Mouse (Mus musculus) cerebellum, postnatal 4 days (tissue): Measurements from ENCODE around the gene Ube2m.
"Not testable (repeated sequence)": the region's sequence is repeated elsewhere in the genome, so short reads cannot be mapped to it uniquely, and the experiment has no call there.

ENCODE experiments used
- DNase-seq, 2 experiments: peaks; one replicate each; pipeline ENCODE4 v3.0.0; 2022; ENCODE audit warnings: low spot score in 2 of 2, mixed read lengths in 1 of 2

The Ube2m gene

DNA sequence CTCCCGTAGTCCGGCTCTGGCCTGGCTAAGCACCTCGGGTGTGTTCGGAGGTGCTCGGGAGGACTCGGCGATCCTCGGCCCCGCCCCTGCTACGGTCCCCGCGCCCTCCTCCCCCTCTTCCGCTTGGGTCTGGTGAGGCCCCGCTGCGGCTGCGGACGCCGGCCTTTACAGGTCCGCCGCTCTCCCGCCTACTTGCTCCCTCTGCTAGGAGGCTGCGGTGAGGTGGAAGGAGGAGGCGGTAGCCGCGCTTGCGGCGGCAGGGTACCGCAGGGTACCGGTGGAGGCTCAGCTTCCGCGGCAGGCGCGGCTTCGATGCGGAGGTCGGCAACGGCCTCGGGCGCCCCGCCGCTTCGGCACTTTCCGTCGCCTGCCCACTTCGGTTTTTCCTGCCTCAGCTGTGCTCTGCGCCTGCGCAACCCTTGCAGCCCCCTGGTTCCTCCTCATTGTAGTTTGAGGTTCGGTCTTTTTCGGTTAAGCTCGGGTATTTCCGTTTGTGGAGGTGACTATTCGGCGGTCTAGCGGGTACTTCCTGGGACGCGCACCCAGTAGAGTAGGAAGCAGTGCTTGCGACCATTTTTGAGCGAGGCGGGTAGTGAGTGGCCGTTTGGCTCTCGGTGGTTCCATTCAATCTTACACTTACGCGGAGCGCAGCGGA is at the start of gene Ube2m:
Gene Ube2m, minus strand, starts transcription at position 375 of the 655 bp plus-strand sequence.
- DNase-seq = peak; percentile 99

- no peak for DNase-seq
These were observed 34.2 kb upstream of the Ube2m start for GRCm38 (mm10) chr7:13072293-13072692.

GRCm38 (mm10) chr7:13063399-13063798 is 25.3 kb upstream of the Ube2m start:
- not testable (repeated sequence) for DNase-seq

DNA sequence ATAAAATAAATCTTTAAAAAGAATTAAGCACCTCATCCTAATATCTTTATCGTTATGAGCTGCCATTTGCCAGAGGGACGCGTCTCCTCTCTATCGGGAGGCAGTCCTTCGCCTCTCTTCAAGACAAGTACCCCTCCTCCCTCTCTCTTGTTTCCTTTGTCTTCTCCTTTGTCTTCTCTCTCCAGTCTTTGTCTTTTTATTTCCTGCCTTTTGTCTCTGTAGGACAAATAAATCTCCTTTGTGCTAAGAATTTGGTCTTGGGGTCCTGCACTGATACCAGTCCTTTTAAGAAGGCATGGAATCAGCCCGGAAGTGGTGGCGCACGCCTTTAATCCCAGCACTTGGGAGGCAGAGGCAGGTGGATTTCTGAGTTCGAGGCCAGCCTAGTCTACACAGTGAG is 21.5 kb upstream of the Ube2m start:
- DNase-seq = no peak

- no peak for DNase-seq
These were observed 19.0 kb upstream of the Ube2m start for GRCm38 (mm10) chr7:13056913-13057700.

DNA sequence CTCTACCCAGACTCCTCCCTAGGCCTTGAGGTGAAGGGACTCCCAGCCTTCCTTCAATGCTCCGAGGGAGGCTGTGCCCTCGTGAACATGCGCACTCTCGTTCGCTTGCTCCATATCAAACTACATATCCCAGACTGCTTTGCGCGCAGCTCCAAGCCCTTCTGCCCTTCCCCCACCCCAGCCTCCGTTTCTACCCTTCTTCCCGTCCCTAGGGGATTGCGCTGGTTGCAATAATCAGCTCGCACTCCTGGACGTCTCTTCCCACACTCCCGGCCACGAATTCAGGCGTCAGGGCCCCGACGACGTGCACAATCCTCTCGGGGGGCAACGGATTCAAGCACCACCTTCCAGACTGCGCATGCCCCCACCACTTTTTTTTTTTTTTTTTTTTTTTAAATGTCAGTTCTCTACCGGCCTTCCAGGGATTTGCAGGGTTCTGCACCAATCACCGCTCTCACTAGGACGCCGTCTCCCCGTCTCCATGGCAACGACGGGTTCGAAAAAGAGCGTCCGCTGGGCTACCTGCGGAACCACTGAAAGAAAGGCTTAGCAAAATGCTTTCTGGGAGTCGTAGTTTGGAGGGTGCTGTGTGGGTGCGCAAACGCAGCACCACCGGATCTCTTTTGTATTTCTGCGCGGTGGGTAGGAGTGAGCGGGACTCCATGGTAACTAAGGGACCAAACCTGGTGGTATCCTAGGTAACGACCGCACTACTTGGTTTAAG is 16.4 kb upstream of the Ube2m start, which contains the start of gene Mzf1:
Gene Mzf1, minus strand, starts transcription at position 478 of the 724 bp plus-strand sequence.
- DNase-seq = peak; percentile 84 to 93

- DNase-seq = no peak
These were observed 15.8 kb upstream of the Ube2m start for GRCm38 (mm10) chr7:13053961-13054286.

DNA sequence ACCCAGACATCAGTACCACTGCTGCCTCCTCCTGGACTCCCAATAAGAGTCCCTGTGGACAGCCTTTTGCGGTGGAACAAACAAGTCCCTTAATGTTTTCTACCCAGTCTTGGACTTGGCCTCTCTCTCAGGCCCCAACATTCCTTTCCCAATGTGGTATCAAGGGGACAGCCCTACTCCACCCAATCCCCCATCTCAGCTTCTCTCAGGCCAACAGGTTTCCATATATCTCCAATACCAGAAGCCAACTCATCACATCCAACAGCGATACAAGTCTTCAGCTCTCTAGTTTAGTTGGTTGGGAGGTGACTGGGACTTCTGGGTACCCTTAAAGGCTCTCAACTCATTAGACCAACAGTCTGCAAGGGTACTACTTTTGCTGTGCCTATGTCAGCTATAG is 15.4 kb upstream of the Ube2m start:
- DNase-seq = no peak

DNA sequence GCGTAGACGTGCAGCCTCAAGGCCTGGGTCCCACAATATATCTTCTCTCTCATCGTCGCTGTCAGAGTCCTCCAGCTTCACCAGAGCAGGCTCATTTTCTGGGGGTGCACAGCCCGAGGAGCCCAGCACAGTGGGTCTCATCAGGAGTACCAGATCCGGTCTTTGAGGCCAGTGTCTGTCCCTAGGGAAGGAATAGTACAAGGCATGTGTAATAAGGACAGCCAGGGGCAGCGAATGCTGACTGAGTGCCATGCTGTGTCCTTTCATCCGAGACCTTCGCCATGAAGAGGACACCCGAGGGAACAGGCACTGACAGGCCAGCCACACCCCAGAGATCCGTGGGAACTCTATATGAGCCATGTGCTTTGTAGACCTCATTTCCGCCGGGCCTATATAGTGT is 14.9 kb upstream of the Ube2m start:
- DNase-seq = no peak

DNA sequence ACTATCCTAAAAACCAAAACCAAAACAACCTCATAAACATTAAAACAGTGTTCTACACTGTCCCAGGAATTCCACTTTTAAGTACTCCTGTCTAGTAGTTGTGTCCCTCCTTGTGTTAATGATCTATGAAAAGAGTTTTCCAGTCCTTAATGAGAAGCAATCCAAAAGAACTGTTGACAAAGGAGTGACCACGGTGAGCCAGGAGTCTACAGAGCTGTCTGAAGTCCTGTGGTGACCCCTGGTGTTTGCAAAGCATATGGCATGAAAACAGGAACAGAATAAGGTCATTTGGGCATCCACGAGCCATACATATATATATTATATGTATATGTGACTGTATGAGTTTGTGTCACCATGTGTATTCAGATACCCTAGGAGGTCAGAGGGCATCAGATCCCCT is 8.0 kb upstream of the Ube2m start:
- DNase-seq = peak in 1 of 2 experiments; percentile 57

- no peak for DNase-seq
These were observed 6.2 kb upstream of the Ube2m start for GRCm38 (mm10) chr7:13044254-13044625.

DNA sequence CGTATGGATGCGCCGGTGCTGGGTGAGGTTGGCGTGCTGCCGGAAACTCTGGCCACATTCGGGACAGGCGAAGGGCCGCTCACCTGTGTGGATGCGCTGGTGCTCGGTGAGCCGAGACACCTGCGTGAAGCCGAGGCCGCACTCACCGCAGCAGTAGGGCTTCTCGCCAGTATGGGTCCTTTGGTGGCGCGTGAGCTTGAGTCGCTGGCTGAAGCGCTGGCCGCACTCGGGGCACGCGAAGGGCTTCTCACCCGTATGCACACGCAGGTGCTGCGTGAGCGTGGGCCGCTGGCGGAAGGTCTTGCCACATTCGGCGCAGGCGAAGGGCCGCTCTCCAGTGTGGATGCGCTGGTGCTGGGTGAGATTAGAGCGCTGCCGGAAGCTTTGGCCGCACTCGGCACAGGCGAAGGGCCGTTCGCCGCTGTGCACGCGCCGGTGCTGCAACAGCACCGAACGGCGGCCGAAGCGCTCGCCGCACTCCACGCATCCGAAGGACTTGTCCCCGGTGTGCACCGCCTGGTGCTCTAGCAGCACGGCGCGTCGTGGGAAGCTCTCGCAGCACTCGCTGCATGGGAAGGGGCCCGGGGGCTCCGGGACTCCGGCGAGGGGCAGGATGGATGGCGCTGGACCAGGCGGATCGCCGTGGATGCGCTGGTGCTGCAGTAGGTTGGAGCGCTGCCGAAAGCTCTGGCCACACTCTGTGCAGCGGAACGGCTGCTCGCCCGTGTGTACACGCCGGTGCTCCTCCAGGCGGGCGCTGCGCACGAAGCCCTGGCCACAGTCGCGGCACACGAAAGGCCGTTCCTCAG is 5.6 kb upstream of the Ube2m start:
- peak in 1 of 2 experiments; percentile 59 for DNase-seq

DNA sequence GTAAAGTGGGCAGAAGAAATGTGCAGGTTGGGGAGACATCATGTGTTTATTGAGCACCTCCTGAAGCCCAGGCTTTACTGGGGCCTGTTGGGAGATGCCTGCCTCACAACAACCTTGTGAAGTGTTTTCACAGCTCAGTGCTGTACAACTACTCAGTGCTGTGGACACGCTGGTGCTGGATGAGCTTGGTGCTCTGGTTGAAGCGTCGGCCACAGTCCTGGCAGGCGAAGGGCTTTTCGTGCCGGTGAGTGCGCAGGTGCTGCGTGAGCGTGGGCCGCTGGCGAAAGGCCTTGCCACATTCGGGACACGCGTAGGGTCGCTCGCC is 5.0 kb upstream of the Ube2m start:
- DNase-seq = no peak

- no peak for DNase-seq
These were observed 4.4 kb upstream of the Ube2m start for GRCm38 (mm10) chr7:13042511-13042910.

GRCm38 (mm10) chr7:13041256-13041655 is 3.2 kb upstream of the Ube2m start:
- DNase-seq = no peak

GRCm38 (mm10) chr7:13039181-13039580 is 1.1 kb upstream of the Ube2m start:
- DNase-seq = no peak

- DNase-seq = no peak
These were observed 620 bp upstream of the Ube2m start for GRCm38 (mm10) chr7:13038621-13039169.

DNA sequence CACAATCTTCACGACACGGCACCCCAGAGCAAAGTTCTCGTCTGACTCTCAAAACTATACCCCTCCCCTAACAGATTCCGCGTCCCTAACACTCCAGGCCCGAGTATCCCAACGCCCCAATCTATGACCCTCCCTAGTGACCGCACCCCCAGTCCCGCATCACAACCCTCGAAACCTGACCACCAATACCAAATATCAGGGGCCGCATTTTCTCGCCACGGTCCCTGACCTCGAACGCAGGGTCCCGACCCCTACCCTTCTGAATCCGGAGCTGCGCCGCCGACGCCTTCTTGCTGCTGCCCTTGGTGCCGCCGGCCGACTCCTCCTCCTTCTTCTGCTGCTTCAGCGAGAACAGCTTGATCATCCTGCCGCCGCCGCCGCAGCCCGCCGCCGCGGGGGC is 709 bp downstream of the Ube2m start:
- no peak for DNase-seq

DNA sequence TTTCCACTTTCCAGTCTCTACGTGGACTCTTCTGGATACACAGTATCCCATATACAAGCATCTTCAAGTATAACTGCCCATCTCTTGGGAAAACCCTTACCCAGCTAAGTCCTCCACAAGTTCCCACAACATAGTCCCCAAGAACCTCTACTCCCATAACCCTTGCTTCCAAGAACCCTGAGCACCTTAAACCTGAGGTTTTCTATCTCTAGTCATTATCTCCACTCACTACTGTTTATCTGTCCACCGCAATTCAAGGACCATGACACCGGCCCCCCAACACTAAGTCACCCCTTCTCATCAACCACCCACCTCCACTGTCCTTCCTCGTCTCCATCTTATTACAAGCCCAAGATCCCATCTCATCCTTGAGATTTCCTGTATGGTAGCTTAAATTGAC is 1.3 kb downstream of the Ube2m start:
- DNase-seq = no peak

DNA sequence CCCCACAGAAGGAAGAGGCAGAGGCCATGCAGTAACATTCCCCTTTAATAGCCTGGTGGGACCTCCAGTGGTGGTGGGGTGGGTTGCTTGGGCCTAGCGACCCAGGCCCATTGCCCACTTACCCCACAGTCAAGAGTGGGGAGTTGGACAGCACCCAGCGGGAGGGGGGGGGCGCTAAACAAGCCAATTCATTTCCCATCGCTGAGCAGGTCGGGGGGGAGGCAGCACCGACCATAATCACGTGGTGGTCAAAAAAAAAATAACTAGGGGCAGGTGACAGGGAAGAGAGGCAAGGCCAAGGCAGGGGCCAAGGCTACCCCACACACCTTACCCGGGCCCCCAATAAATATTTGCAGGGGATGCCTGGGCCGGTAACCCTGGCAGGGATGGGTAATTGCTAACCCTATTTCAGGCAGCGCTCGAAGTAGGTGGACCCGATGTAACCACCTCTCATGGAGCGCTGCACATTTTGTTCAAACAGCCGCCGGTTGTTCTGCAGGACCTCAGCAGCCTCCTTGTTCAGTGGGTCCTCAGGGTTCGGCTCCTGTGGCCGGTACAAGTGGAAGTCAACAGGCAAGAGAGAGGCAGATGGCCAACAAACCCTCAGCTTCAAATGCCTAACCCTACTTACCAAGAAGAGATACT is 2.7 kb downstream of the Ube2m start:
- DNase-seq = no peak
